Mouse (Mus musculus) spleen, adult 2 months (tissue): Measurements from ENCODE around the gene Snx22.

Source experiments
- CTCF ChIP-seq: fragments of 200-500 bp; IDR thresholded peaks from 2 replicates; pipeline ENCODE4 v1.5.1; 2011; ENCODE audit warnings: mild to moderate bottlenecking, inconsistent platforms; ENCODE audit not compliant: insufficient read depth, insufficient read length, insufficient replicate concordance; ENCODE audit errors: extremely low read depth
- POLR2A ChIP-seq: fragments of 200-500 bp; IDR thresholded peaks from 2 replicates; pipeline ENCODE4 v1.6.1; 2011; ENCODE audit warnings: low read depth, low read length, inconsistent platforms

DNA sequence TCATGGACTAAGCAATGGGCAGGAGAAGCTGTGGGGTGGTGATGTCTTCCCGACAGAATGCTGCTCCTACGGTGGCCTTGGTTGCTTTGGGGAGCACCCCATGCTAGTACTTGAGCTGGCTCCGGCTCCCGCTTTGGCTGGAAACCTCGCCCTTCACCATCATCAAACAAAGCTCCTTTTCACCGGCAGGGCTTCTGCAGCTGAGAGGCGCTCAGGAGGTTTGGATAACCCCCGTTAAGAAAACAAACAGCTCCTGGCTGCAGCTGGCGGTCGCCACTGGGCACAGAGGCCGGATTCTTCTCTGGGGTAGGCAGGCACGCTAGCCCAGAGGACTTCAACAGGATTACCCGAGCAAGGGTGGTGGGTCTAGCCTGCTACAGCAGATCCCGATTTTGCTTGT lies 9.0 kb upstream of the Snx22 start:
- TF ChIP-seq POLR2A = no peak
- no peak for TF ChIP-seq CTCF
